Mouse (Mus musculus) kidney, postnatal 0 days (tissue): ENCODE measurements around the gene Zbtb7b. TPM values are rescaled to one million over a fixed set of nuclear protein-coding genes. Genes with fewer than 3 reads are reported as not detected.

Experiments used
- ATAC-seq: fragments of 200-750 bp; cut with Nextera tagmentation; replicated peaks from 2 replicates; pipeline ENCODE4 v1.8.0; 2017; ENCODE audit warnings: low read depth, moderate number of reproducible peaks, moderate TSS enrichment, moderate library complexity; ENCODE audit not compliant: low FRiP score
- DNase-seq: peaks from one replicate; pipeline ENCODE4 v3.0.0-alpha.2; 2016; ENCODE audit warnings: low spot score
- H3K27ac ChIP-seq: fragments of 300-500 bp; sonication (generic); 2 replicates; pipeline ENCODE4 v1.5.1; 2014; ENCODE audit warnings: mild to moderate bottlenecking
- H3K27me3 ChIP-seq: fragments of 300-500 bp; sonication (generic); 2 replicates; pipeline ENCODE4 v1.6.1; 2014; ENCODE audit warnings: low read length, mixed read lengths; ENCODE audit not compliant: insufficient read depth
- H3K36me3 ChIP-seq: fragments of 300-500 bp; sonication (generic); 2 replicates; pipeline ENCODE4 v1.6.1; 2014; ENCODE audit warnings: low read length, mixed read lengths; ENCODE audit not compliant: insufficient read depth
- H3K4me1 ChIP-seq: fragments of 300-500 bp; sonication (generic); replicated peaks from 2 replicates; pipeline ENCODE4 v1.6.1; 2014; ENCODE audit warnings: antibody characterized with exemption, low read length, mixed read lengths; ENCODE audit not compliant: insufficient read depth
- H3K4me2 ChIP-seq: fragments of 300-500 bp; sonication (generic); 2 replicates; pipeline ENCODE4 v1.6.1; 2014; ENCODE audit warnings: mild to moderate bottlenecking, low read length, moderate library complexity, mixed read lengths
- H3K4me3 ChIP-seq: fragments of 300-500 bp; sonication (generic); replicated peaks from 2 replicates; pipeline ENCODE4 v1.5.1; 2014; ENCODE audit warnings: low read depth, low read length
- H3K9ac ChIP-seq: fragments of 300-500 bp; sonication (generic); 2 replicates; pipeline ENCODE4 v1.6.1; 2014; ENCODE audit warnings: low read depth, low read length
- H3K9me3 ChIP-seq: fragments of 300-500 bp; sonication (generic); replicated peaks from 2 replicates; pipeline ENCODE4 v1.6.1; 2016; ENCODE audit warnings: low read length, inconsistent platforms, mixed read lengths
- CTCF ChIP-seq: IDR thresholded peaks from 2 replicates; pipeline ENCODE4 v1.5.1; 2016; ENCODE audit warnings: antibody characterized with exemption, low read depth, mild to moderate bottlenecking, moderate library complexity
- WGBS: fragments of 180-500 bp; shearing (Covaris S2); extraction: QIAGEN DNeasy Blood & Tissue Kit; methylation state at CpG from one replicate; pipeline ENCODE4 v1.1.7; 2014; 5-methylcytosine and 5-hydroxymethylcytosine counted together
- polyA plus RNA-seq: library from polyadenylated mRNA; unstranded; fragments of >200 nt; fragmentation: Nextera tagmentation; extraction: Ambion mirVana; gene quantifications from 2 replicates; pipeline ENCODE4 v1.2.1, GENCODE M21; 2015

Gene Zbtb7b
- polyA plus RNA-seq, 1 experiment from 2014 or later, result 4.3 TPM

- no peak overlapping the region for H3K4me3 ChIP-seq
- H3K9me3 ChIP-seq, result no peaks in the 10 kb centered on the region
- no peak overlapping the region for H3K9ac ChIP-seq
- 82% methylated on average over 7 of the region's 7 CpGs for WGBS
- DNase-seq (no peak), ATAC-seq (no peak)
- no peak overlapping the region for H3K4me2 ChIP-seq
- peaks cover 17% of the 10 kb centered on the region for H3K36me3 ChIP-seq
- H3K27ac ChIP-seq, result no peak overlapping the region
- peaks cover 2% of the 10 kb centered on the region for H3K4me1 ChIP-seq
- no peaks in the 10 kb centered on the region for H3K27me3 ChIP-seq
- TF ChIP-seq CTCF, result no peak
These were observed 51.3 kb downstream of the Zbtb7b start for GRCm38 (mm10) chr3:89343279-89343678.

DNA sequence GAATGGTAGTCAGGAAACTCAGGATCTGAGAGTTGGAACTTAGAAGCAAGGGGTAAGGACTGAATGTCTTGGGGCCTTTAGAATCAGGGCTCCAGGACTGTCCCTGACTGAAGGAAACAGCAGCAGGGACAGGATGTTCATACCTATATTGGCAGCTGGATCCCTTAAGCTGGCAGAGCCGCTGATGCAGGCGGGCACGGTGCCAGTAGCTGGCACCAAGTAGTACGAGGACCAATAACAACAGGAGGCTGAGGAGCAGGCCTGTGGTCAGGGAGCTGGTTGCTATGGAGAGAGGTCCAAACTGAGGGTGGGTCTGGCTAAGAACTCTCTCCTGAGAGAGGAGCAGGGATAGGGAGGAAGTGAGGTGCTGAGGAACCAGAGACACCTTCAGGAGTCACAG, 52.8 kb downstream of the Zbtb7b start:
- ATAC-seq (no peak), DNase-seq (no peak)
- no peak for TF ChIP-seq CTCF
- peaks cover 5% of the 10 kb centered on the region for H3K4me1 ChIP-seq
- no peak overlapping the region for H3K9ac ChIP-seq
- 88% methylated on average over 4 of the region's 4 CpGs for WGBS
- H3K9me3 ChIP-seq, result no peaks in the 10 kb centered on the region
- H3K4me3 ChIP-seq, result no peak overlapping the region
- H3K27ac ChIP-seq, result no peak overlapping the region
- H3K36me3 ChIP-seq, result peaks cover 17% of the 10 kb centered on the region
- no peak overlapping the region for H3K4me2 ChIP-seq
- H3K27me3 ChIP-seq, result no peaks in the 10 kb centered on the region

DNA sequence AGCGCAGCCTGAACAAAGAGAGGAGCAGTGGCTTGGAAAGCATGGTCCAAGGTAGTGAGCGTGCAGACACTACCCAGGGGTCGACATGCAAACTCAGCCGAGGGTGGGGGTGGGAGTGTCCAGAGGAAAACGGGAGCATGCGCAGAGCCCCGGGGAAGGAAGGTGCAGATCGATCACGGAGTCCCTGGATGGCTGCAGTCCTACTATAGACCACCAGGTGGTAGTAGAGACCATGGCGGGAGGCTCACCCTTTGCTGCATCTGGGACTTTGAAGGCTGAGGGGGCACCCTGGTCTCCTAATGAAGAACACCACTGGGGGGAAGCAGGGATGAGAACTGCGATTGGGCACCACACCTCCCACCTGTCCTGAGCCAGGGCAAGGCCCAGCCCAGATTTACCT, 54.1 kb downstream of the Zbtb7b start:
- peaks cover 16% of the 10 kb centered on the region for H3K36me3 ChIP-seq
- no peaks in the 10 kb centered on the region for H3K27me3 ChIP-seq
- H3K4me2 ChIP-seq, result peak overlapping the region; percentile 50
- no peaks in the 10 kb centered on the region for H3K9me3 ChIP-seq
- 4% methylated on average over 11 of the region's 11 CpGs for WGBS
- DNase-seq (peak; percentile 78), ATAC-seq (no peak)
- H3K9ac ChIP-seq, result no peak overlapping the region
- peak; percentile 97 for TF ChIP-seq CTCF
- peaks cover 5% of the 10 kb centered on the region for H3K4me1 ChIP-seq
- H3K27ac ChIP-seq, result no peak overlapping the region
- H3K4me3 ChIP-seq, result no peak overlapping the region

- H3K27ac ChIP-seq, result no peak overlapping the region
- no peak overlapping the region for H3K4me2 ChIP-seq
- peak; percentile 87 for DNase-seq
- no peaks in the 10 kb centered on the region for H3K9me3 ChIP-seq
- H3K4me1 ChIP-seq, result peaks cover 5% of the 10 kb centered on the region
- H3K4me3 ChIP-seq, result no peak overlapping the region
- no peak overlapping the region for H3K9ac ChIP-seq
- H3K27me3 ChIP-seq, result no peaks in the 10 kb centered on the region
- H3K36me3 ChIP-seq, result peaks cover 14% of the 10 kb centered on the region
- no peak for ATAC-seq
- peak; percentile 96 for TF ChIP-seq CTCF
- WGBS, result 30% methylated on average over 8 of the region's 8 CpGs
These were observed 55.2 kb downstream of the Zbtb7b start for GRCm38 (mm10) chr3:89339416-89339815.

DNA sequence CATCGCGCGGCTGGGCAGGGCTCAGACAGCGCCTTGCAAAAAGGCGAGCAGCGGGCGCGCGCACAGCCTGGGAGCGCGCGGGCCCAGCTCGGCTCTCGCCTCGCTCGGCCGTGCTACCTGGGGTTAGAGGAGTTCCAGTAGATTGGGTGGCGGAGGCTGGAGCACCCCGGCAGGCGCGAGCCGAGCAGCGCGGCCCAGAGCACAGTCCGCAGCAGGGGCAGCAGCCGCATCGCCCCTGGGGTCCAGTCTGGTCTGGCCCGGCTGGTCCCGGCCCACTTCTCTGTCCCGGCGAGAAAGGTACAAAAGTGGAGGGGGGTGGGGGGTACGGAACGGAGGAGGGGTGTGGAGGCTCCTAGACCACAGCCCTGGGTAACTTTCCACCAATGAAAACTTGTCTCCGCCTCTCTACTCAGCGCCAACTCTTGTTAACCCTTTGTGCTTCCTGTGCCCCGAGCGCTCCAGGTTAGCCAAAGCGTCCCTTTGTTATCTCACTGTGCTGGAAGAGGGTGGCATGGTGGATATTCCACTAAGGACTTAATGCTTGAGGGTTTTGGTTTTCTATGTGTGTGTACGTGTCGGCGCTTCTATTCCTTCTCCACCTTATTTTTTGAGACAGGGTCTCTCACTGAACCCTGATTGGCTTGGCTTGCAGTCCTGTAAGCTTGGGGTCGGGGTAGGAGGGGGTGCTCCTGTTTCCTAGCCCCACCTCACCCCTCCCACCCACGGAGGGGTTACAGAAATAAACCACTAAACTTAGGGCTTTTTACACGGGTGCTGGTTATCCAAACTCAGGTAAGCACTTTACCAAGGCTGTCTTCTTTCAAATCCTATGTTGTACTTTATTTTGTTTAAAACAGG, 56.6 kb downstream of the Zbtb7b start, which contains the start of gene Efna4:
Gene Efna4, minus strand, starts transcription at position 308 of the 858 bp plus-strand sequence.
- peaks cover 12% of the 10 kb centered on the region; the same call in 1 of the 2 replicates for H3K36me3 ChIP-seq
- peak; percentile 95 for DNase-seq
- peaks cover 5% of the 10 kb centered on the region for H3K4me1 ChIP-seq
- H3K9me3 ChIP-seq, result no peaks in the 10 kb centered on the region
- H3K27me3 ChIP-seq, result no peaks in the 10 kb centered on the region
- TF ChIP-seq CTCF, result no peak
- under 1% methylated on average over 44 of the region's 44 CpGs for WGBS
- H3K4me3 ChIP-seq, result peak within 1 kb of the TSS; percentile 92
- peak; percentile 76 for ATAC-seq
- H3K9ac ChIP-seq, result peak within 1 kb of the TSS; percentile 93
- H3K4me2 ChIP-seq, result peak within 1 kb of the TSS; percentile 89
- peak within 1 kb of the TSS; percentile 84 for H3K27ac ChIP-seq

DNA sequence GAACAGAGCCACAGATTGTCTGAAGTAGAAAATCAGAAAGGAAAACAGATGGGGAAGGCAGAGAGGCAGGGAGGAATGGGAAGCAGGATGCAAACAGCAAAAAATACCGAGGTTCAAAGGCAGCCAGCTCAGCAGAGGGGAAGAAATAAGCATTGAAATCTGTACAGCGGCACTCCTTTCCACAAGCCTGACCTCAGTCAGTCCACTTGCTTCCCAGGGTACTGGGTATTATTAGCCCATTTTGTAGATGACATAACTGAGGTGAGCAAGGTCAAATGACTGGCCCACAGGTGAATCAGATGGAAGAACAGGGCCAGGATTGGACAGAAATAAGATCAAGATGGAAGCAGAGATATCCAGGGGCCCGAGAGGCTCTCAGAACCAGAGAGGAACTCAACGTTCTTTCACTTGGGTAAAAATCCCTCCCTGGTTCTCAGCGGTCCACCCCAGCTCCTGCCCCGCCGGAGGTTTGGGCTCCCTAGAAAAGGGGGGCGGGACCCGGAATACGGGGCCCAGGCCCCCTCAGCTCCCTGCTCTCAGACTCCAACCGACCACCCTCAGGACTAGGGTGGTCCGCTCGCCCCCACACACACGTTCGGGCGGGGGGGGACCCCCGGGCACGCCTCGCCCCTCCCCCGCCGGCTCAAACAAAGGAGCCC, 57.4 kb downstream of the Zbtb7b start:
- H3K4me2 ChIP-seq, result peak overlapping the region; percentile 89
- H3K27me3 ChIP-seq, result no peaks in the 10 kb centered on the region
- DNase-seq (peak; percentile 40), ATAC-seq (peak; percentile 26)
- H3K4me1 ChIP-seq, result peaks cover 5% of the 10 kb centered on the region
- peak overlapping the region; percentile 92 for H3K4me3 ChIP-seq
- peak overlapping the region; percentile 93 for H3K9ac ChIP-seq
- H3K27ac ChIP-seq, result peak overlapping the region; percentile 84
- TF ChIP-seq CTCF, result no peak
- peaks cover 12% of the 10 kb centered on the region; the same call in 1 of the 2 replicates for H3K36me3 ChIP-seq
- WGBS, result 1% methylated on average over 19 of the region's 21 CpGs
- H3K9me3 ChIP-seq, result no peaks in the 10 kb centered on the region
